Mouse (Mus musculus) intestine, embryonic 16.5 days (tissue): ENCODE data around the gene Usp19. TPM values are rescaled to one million over a fixed set of nuclear protein-coding genes. Genes with fewer than 3 reads are reported as not detected.

ENCODE experiments used
- ATAC-seq: fragments of 200-750 bp; cut with Nextera tagmentation; 2 replicates; pipeline ENCODE4 v1.8.0; 2017; ENCODE audit warnings: moderate TSS enrichment, moderate library complexity
- H3K27ac ChIP-seq: fragments of 300-500 bp; sonication (generic); 2 replicates; pipeline ENCODE4 v1.5.1; 2014; ENCODE audit warnings: mild to moderate bottlenecking, low read length
- H3K27me3 ChIP-seq: fragments of 300-500 bp; sonication (generic); replicated peaks from 2 replicates; pipeline ENCODE4 v1.6.1; 2014; ENCODE audit warnings: low read length, control low read depth, mixed read lengths; ENCODE audit not compliant: control insufficient read depth, insufficient read depth
- H3K36me3 ChIP-seq: fragments of 300-500 bp; sonication (generic); 2 replicates; pipeline ENCODE4 v1.6.1; 2014; ENCODE audit warnings: low read length, control low read depth; ENCODE audit not compliant: control insufficient read depth, insufficient read depth
- H3K4me1 ChIP-seq: fragments of 300-500 bp; sonication (generic); 2 replicates; pipeline ENCODE4 v1.6.1; 2014; ENCODE audit warnings: low read length, control low read depth, mixed read lengths; ENCODE audit not compliant: control insufficient read depth, insufficient read depth
- H3K4me2 ChIP-seq: fragments of 300-500 bp; sonication (generic); 2 replicates; pipeline ENCODE4 v1.6.1; 2014; ENCODE audit warnings: low read depth, low read length, control low read depth
- H3K4me3 ChIP-seq: fragments of 300-500 bp; sonication (generic); 2 replicates; pipeline ENCODE4 v1.5.1; 2014; ENCODE audit warnings: mild to moderate bottlenecking, low read length
- H3K9ac ChIP-seq: fragments of 300-500 bp; sonication (generic); 2 replicates; pipeline ENCODE4 v1.6.1; 2014; ENCODE audit warnings: low read depth, low read length
- H3K9me3 ChIP-seq: fragments of 300-500 bp; sonication (generic); 2 replicates; pipeline ENCODE4 v1.6.1; 2016; ENCODE audit warnings: low read length, control low read depth; ENCODE audit not compliant: control insufficient read depth
- WGBS: fragments of 180-500 bp; shearing (Covaris S2); extraction: QIAGEN DNeasy Blood & Tissue Kit; methylation state at CpG from one replicate; pipeline ENCODE4 v1.1.7; 2014; 5-methylcytosine and 5-hydroxymethylcytosine counted together
- polyA plus RNA-seq: library from polyadenylated mRNA; unstranded; fragments of >200 nt; fragmentation: Nextera tagmentation; extraction: Ambion mirVana; gene quantifications from 2 replicates; pipeline ENCODE4 v1.2.1, GENCODE M21; 2015

The Usp19 gene
- polyA plus RNA-seq, 1 experiment from 2014 or later = 35.7 TPM

DNA sequence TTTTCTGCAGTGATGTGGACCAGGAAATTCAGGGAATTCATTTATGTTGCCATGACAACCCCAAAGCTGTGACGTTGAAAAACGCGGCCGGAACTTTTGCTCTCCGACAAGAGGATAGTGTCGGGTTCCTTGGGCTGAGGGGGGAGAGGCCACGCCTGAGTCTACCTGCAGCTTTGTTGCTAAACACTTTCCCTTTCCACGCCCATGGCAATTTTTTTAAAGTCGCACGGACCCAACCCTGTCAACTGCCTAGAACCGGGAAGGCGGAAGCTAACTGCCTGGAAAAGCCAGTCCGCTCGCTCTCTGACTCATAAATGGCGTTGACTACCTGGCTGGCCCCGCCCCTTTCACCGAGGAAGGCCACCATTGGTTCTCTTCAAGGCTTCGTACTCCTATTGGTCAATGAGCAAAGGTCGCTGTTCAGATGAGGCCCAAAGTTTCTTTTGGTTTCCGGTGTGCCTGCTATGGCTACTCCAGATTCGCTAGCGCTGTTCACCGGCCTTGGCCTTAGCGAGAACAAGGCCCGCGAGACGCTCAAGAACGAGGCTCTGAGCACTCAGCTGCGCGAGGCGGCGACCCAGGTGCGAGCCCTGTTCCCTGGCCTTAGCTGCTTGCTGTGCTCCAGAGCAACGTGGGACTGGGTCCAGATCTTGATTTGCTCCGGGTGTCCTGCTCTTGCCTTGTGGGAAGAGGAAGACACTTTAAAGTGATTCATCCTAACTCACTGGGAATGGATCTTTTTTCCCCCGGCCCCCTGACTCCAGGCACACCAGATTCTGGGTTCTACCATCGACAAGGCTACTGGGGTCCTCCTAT, 17.4 kb downstream of the Usp19 start, which contains the start of gene Qars:
Gene Qars, plus strand, starts transcription at position 88 of the 816 bp plus-strand sequence.
- ATAC-seq = peak; percentile 98
- peaks cover 11% of the 10 kb centered on the region for H3K4me1 ChIP-seq

DNA sequence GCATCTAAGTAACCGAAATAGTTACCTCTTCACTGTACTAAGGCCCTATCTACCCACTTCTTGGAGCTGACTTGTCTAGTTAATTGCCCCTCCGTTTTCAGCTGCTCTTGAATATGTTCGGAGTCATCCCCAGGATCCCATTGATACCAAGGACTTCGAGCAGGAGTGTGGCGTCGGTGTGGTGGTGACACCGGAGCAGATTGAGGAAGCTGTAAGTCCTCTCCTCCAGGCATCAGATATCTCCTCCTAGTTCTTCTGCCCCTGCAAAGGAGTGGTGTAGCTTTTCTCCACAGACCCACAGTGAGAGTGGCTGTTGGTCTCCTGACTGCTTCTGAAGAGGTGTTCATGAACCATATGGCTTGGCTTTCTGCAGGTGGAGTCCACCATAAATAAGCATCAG, 18.4 kb downstream of the Usp19 start:
- 86% methylated on average over 7 of the region's 7 CpGs for WGBS
- Histone ChIP-seq H3K4me3 (peak overlapping the region; percentile 79), H3K27me3 (no peaks in the 10 kb centered on the region), H3K27ac (no peak overlapping the region), H3K9me3 (no peaks in the 10 kb centered on the region), H3K4me2 (peak overlapping the region; percentile 88), H3K36me3 (peaks cover 21% of the 10 kb centered on the region), H3K4me1 (peaks cover 11% of the 10 kb centered on the region), H3K9ac (peak overlapping the region; percentile 80)
- ATAC-seq = no peak

More for the DNA sequence above, 17.4 kb downstream of the Usp19 start, which contains the start of gene Qars:
- peak within 1 kb of the TSS; percentile 88 for H3K4me2 ChIP-seq
- H3K9ac ChIP-seq = peak within 1 kb of the TSS; percentile 80
- peak within 1 kb of the TSS; percentile 79 for H3K4me3 ChIP-seq
- H3K9me3 ChIP-seq = no peaks in the 10 kb centered on the region
- H3K27me3 ChIP-seq = no peaks in the 10 kb centered on the region
- peaks cover 14% of the 10 kb centered on the region for H3K36me3 ChIP-seq
- under 1% methylated on average over 37 of the region's 37 CpGs for WGBS
- peak within 1 kb of the TSS; percentile 86 for H3K27ac ChIP-seq

DNA sequence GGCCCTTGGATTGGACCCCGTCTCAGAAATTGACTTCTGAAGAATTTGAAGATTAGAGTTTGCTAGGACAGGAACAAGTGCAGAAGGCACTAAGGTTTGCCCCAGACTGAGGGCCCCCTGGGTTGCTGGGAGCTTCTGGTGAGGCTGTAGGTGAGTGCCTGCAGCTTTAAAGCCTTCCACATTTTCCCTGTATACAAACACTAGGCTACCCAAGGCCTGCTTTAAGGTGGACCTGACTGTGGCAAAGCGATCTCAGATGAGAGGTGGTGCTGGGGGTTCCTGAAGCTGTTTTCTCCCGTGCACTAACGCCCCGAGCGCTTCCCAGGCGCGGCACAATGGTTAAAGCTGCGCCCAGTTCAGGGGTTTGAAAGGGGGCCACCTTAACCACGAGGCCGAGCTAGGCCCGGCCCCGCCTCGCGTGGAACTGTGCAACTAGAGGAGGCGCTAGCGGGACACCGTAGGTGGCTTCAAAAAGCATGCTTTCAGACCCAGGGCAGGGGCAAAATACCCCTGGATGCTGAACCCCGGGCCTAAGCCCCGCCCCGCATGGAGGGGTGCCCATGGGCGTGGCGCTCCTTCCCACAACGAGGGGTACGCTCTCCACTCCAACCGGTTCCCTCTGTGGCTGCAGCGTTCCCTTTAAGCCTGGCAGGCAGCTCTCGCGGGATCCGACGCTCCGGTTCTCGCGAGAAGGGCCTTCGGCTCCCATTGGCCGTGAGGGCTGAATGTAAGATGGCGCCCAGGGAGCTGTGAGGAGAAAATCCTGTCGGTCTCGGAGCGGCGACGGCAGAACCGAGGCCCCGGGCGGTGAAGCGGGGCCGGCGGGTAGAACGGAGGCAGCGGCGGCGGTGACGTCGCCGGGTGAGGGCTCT, 26.2 kb downstream of the Usp19 start, which contains the start of gene Qrich1:
Gene Qrich1, plus strand, starts transcription at position 427 of the 872 bp plus-strand sequence.
- peak within 1 kb of the TSS; percentile 76 for H3K4me2 ChIP-seq
- peak; percentile 98 for ATAC-seq
- peaks cover 25% of the 10 kb centered on the region for H3K36me3 ChIP-seq
- H3K4me3 ChIP-seq = peak within 1 kb of the TSS; percentile 90
- peak within 1 kb of the TSS; percentile 94 for H3K9ac ChIP-seq
- H3K4me1 ChIP-seq = peaks cover 17% of the 10 kb centered on the region
- no peaks in the 10 kb centered on the region for H3K27me3 ChIP-seq
- no peaks in the 10 kb centered on the region for H3K9me3 ChIP-seq
- H3K27ac ChIP-seq = peak within 1 kb of the TSS; percentile 98
- WGBS = under 1% methylated on average over 55 of the region's 55 CpGs

- WGBS = under 1% methylated on average over 71 of the region's 95 CpGs
- peak; percentile 86 for ATAC-seq
- Histone ChIP-seq H3K4me2 (peak overlapping the region; percentile 56), H3K9ac (peak overlapping the region; percentile 94), H3K27ac (peak overlapping the region; percentile 98), H3K9me3 (no peaks in the 10 kb centered on the region), H3K4me3 (peak overlapping the region; percentile 90), H3K36me3 (peaks cover 20% of the 10 kb centered on the region), H3K27me3 (no peaks in the 10 kb centered on the region), H3K4me1 (peaks cover 17% of the 10 kb centered on the region)
These were observed 27.0 kb downstream of the Usp19 start for GRCm38 (mm10) chr9:108517253-108517930.

GRCm38 (mm10) chr9:108517931-108518332, 27.5 kb downstream of the Usp19 start:
- peak overlapping the region; percentile 94 for H3K9ac ChIP-seq
- ATAC-seq = no peak; the same call in 1 of the 2 replicates
- under 1% methylated on average over 13 of the region's 13 CpGs for WGBS
- H3K27ac ChIP-seq = peak overlapping the region; percentile 98
- no peaks in the 10 kb centered on the region for H3K27me3 ChIP-seq
- H3K36me3 ChIP-seq = peaks cover 15% of the 10 kb centered on the region
- H3K4me2 ChIP-seq = peak overlapping the region; percentile 56
- peaks cover 17% of the 10 kb centered on the region for H3K4me1 ChIP-seq
- H3K9me3 ChIP-seq = no peaks in the 10 kb centered on the region
- H3K4me3 ChIP-seq = peak overlapping the region; percentile 90

DNA sequence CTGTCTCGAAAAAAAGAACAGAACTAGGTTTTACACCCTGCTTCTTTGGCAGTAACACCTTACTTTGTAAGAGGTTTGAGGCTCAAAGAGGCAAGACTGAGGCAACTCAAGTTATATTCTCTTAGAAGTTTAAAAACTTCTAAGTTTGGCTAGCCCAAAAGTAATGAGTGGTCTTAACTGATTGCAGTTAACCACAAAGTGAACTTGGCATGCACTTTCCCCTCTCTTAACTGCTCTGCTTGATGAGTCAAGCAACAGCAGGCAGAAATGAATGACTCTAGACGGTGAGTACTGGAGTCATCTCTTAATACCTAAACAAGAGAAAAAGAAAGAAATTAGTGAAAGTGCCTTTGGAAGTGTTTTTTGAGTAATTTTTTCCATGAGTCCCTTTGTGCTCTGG, 31.2 kb downstream of the Usp19 start:
- H3K4me1 ChIP-seq = peaks cover 10% of the 10 kb centered on the region
- ATAC-seq = no peak
- H3K27me3 ChIP-seq = no peaks in the 10 kb centered on the region
- H3K4me3 ChIP-seq = no peak overlapping the region
- H3K4me2 ChIP-seq = no peak overlapping the region
- no peak overlapping the region for H3K9ac ChIP-seq
- no peak overlapping the region for H3K27ac ChIP-seq
- no peaks in the 10 kb centered on the region for H3K36me3 ChIP-seq
- no peaks in the 10 kb centered on the region for H3K9me3 ChIP-seq
- 81% methylated on average over 2 of the region's 2 CpGs for WGBS

- Histone ChIP-seq H3K36me3 (no peaks in the 10 kb centered on the region), H3K9me3 (no peaks in the 10 kb centered on the region), H3K9ac (no peak overlapping the region), H3K27ac (no peak overlapping the region), H3K27me3 (no peaks in the 10 kb centered on the region), H3K4me1 (peaks cover 10% of the 10 kb centered on the region), H3K4me3 (no peak overlapping the region), H3K4me2 (no peak overlapping the region)
- no peak for ATAC-seq
- WGBS = 95% methylated on average over 4 of the region's 4 CpGs
These were observed 32.9 kb downstream of the Usp19 start for GRCm38 (mm10) chr9:108523341-108523740.

- no peak for ATAC-seq
- 83% methylated on average over 3 of the region's 3 CpGs for WGBS
These were observed 35.0 kb downstream of the Usp19 start for GRCm38 (mm10) chr9:108525400-108525799.

More at GRCm38 (mm10) chr9:108525400-108525799, 35.0 kb downstream of the Usp19 start:
- Histone ChIP-seq H3K4me1 (no peaks in the 10 kb centered on the region), H3K9ac (no peak overlapping the region), H3K27me3 (no peaks in the 10 kb centered on the region), H3K4me2 (no peak overlapping the region), H3K4me3 (no peak overlapping the region), H3K27ac (no peak overlapping the region), H3K36me3 (peaks cover 4% of the 10 kb centered on the region; the same call in 1 of the 2 replicates), H3K9me3 (no peaks in the 10 kb centered on the region)
